Mouse (Mus musculus) bone marrow macrophage, adult 2 months (primary cell): ENCODE results near the gene Map3k4. TPM values are rescaled to one million over a fixed set of nuclear protein-coding genes. Genes with fewer than 3 reads are reported as not detected.
"Not testable (repeated sequence)": the region's sequence is repeated elsewhere in the genome, so short reads cannot be mapped to it uniquely, and the experiment has no call there.

Experiments used
- H3K27ac ChIP-seq: 2 replicates; pipeline ENCODE4 v1.5.1; 2012; ENCODE audit warnings: low read depth, low read length; ENCODE audit not compliant: insufficient read depth
- H3K4me1 ChIP-seq: 2 replicates; pipeline ENCODE4 v1.6.1; 2012; ENCODE audit warnings: low read length; ENCODE audit not compliant: control insufficient read depth, insufficient read depth
- H3K4me3 ChIP-seq: 2 replicates; pipeline ENCODE4 v1.5.1; 2012; ENCODE audit warnings: mild to moderate bottlenecking, low read length, moderate library complexity; ENCODE audit not compliant: insufficient read depth
- CTCF ChIP-seq: IDR thresholded peaks from 2 replicates; pipeline ENCODE4 v1.5.1; 2012; ENCODE audit warnings: low read depth, mild to moderate bottlenecking, low read length, moderate library complexity
- POLR2A ChIP-seq: IDR thresholded peaks from 2 replicates; pipeline ENCODE4 v1.6.1; 2012; ENCODE audit warnings: mild to moderate bottlenecking, low read depth, low read length, borderline replicate concordance
- polyA plus RNA-seq: library from polyadenylated mRNA; stranded (reverse); fragments of >200 nt; gene quantifications from 2 replicates; pipeline ENCODE4 v1.2.4, GENCODE M21; 2012; ENCODE audit not compliant: missing spikeins, insufficient read depth, insufficient read length

Map3k4 gene
- polyA plus RNA-seq, 1 experiment = 11.1 TPM

- H3K4me1 ChIP-seq = peaks cover 20% of the 10 kb centered on the region
- no peak for TF ChIP-seq POLR2A
- TF ChIP-seq CTCF = no peak
- no peak overlapping the region for H3K4me3 ChIP-seq
- no peak overlapping the region for H3K27ac ChIP-seq
Measured at GRCm38 (mm10) chr17:12309493-12309892, 9.1 kb downstream of the Map3k4 start.

GRCm38 (mm10) chr17:12309059-12309458 lies 9.5 kb downstream of the Map3k4 start:
- peaks cover 18% of the 10 kb centered on the region for H3K4me1 ChIP-seq
- H3K4me3 ChIP-seq = no peak overlapping the region
- H3K27ac ChIP-seq = no peak overlapping the region
- TF ChIP-seq POLR2A (no peak), CTCF (no peak)

- TF ChIP-seq POLR2A (no peak), CTCF (no peak)
- H3K4me3 ChIP-seq = peak overlapping the region; percentile 59
- H3K4me1 ChIP-seq = peaks cover 14% of the 10 kb centered on the region
- H3K27ac ChIP-seq = peak overlapping the region; percentile 33; the same call in 1 of the 2 replicates
Measured at GRCm38 (mm10) chr17:12307251-12308135, 11.1 kb downstream of the Map3k4 start.

- TF ChIP-seq CTCF (no peak), POLR2A (no peak)
- Histone ChIP-seq H3K4me3 (no peak overlapping the region), H3K27ac (no peak overlapping the region), H3K4me1 (peaks cover 16% of the 10 kb centered on the region)
Measured at GRCm38 (mm10) chr17:12304658-12305057, 13.9 kb downstream of the Map3k4 start.

GRCm38 (mm10) chr17:12300896-12301706 lies 17.5 kb downstream of the Map3k4 start:
- no peak overlapping the region for H3K4me3 ChIP-seq
- TF ChIP-seq CTCF (no peak), POLR2A (no peak)
- H3K4me1 ChIP-seq = peaks cover 16% of the 10 kb centered on the region
- H3K27ac ChIP-seq = no peak overlapping the region

- Histone ChIP-seq H3K4me3 (no peak overlapping the region), H3K4me1 (peaks cover 16% of the 10 kb centered on the region), H3K27ac (no peak overlapping the region)
- TF ChIP-seq CTCF (no peak), POLR2A (no peak)
Measured at GRCm38 (mm10) chr17:12300127-12300675, 18.4 kb downstream of the Map3k4 start.

- TF ChIP-seq CTCF (no peak), POLR2A (no peak)
- Histone ChIP-seq H3K4me1 (peaks cover 16% of the 10 kb centered on the region), H3K27ac (no peak overlapping the region), H3K4me3 (no peak overlapping the region)
Measured at GRCm38 (mm10) chr17:12299371-12299770, 19.2 kb downstream of the Map3k4 start.

- Histone ChIP-seq H3K4me3 (no peak overlapping the region), H3K27ac (no peak overlapping the region), H3K4me1 (peaks cover 16% of the 10 kb centered on the region)
- TF ChIP-seq POLR2A (no peak), CTCF (no peak)
Measured at GRCm38 (mm10) chr17:12297978-12298377, 20.6 kb downstream of the Map3k4 start.

GRCm38 (mm10) chr17:12297292-12297691 lies 21.3 kb downstream of the Map3k4 start:
- TF ChIP-seq CTCF (no peak), POLR2A (no peak)
- Histone ChIP-seq H3K4me3 (no peak overlapping the region), H3K4me1 (peaks cover 16% of the 10 kb centered on the region), H3K27ac (no peak overlapping the region)

- peaks cover 20% of the 10 kb centered on the region for H3K4me1 ChIP-seq
- H3K27ac ChIP-seq, H3K4me3 ChIP-seq: not testable (repeated sequence)
Measured at GRCm38 (mm10) chr17:12295926-12296325, 22.7 kb downstream of the Map3k4 start.
